Mouse (Mus musculus): ENCODE measurements around the gene Pip4k2c. TPM values are rescaled to one million over a fixed set of nuclear protein-coding genes. Genes with fewer than 3 reads are reported as not detected.
"Not testable (repeated sequence)": the region's sequence is repeated elsewhere in the genome, so short reads cannot be mapped to it uniquely, and the experiment has no call there.

The Pip4k2c gene
- polyA plus RNA-seq, 1 experiment from 2014 or later: 15.5 TPM

DNA sequence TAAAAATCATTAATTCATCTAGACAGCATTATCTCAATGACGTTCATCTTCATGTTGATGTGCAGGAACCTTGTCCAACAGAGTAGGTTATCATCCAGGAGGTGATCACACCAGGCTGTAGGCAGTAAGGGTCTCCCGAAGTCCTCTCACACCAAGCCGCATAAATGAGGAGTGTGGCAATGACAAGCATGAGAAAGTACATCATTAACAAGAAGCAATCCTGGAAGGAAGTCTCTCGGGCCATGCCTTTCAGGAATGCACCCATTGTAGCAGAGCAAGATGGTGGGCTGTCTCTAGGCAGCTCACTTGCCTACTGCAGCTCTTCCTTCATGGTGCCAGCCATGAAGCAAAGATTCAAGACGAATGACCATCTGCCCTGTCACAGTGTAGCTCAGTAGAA lies 56.7 kb downstream of the Pip4k2c start:
- no peaks in the 10 kb centered on the region for H3K36me3 ChIP-seq (ENCODE audit: control insufficient read depth, insufficient read depth, low read length)
- no peaks in the 10 kb centered on the region for H3K9me3 ChIP-seq (ENCODE audit: control insufficient read depth, low read length)
- no peak overlapping the region for H3K9ac ChIP-seq (replicated peaks; ENCODE audit: low read depth, low read length)
- H3K4me1 ChIP-seq (ENCODE audit: control insufficient read depth, insufficient read depth, low read length): no peaks in the 10 kb centered on the region
- no peak overlapping the region for H3K4me3 ChIP-seq (ENCODE audit: low read depth, low read length)
- no peak for ATAC-seq (ENCODE audit: low read depth)
- H3K27me3 ChIP-seq (ENCODE audit: control insufficient read depth, insufficient read depth, low read length): no peaks in the 10 kb centered on the region
- no peak overlapping the region for H3K4me2 ChIP-seq (ENCODE audit: low read depth, low read length)
- 91% methylated on average over 5 of the region's 5 CpGs for WGBS
- H3K27ac ChIP-seq (ENCODE audit: low read depth, low read length): no peak overlapping the region

DNA sequence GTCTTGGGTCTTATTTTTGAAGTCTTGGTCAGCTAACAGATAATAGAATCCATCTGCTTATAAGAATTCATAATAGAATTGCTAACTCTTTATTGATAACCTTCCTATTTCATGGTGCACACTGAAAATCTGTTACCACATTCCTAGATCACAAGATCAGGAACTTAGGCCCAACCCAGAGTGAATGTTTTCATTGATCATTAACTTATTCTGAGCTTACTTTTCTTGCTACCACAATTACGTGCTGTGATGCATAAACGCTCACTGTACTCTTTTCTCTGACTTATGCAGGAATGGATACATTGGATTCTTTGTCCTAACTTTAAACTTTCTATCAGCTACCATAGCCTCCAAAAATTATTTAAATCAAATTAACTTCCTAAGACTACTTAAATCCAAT lies 57.1 kb downstream of the Pip4k2c start:
- H3K4me2 ChIP-seq (ENCODE audit: low read depth, low read length): no peak overlapping the region
- no peaks in the 10 kb centered on the region for H3K36me3 ChIP-seq (ENCODE audit: control insufficient read depth, insufficient read depth, low read length)
- no peaks in the 10 kb centered on the region for H3K27me3 ChIP-seq (ENCODE audit: control insufficient read depth, insufficient read depth, low read length)
- H3K4me3 ChIP-seq (ENCODE audit: low read depth, low read length): no peak overlapping the region
- H3K9me3 ChIP-seq (ENCODE audit: control insufficient read depth, low read length): no peaks in the 10 kb centered on the region
- H3K9ac ChIP-seq (replicated peaks; ENCODE audit: low read depth, low read length): no peak overlapping the region
- 95% methylated on average over 2 of the region's 2 CpGs for WGBS
- no peaks in the 10 kb centered on the region for H3K4me1 ChIP-seq (ENCODE audit: control insufficient read depth, insufficient read depth, low read length)
- ATAC-seq (ENCODE audit: low read depth): no peak
- no peak overlapping the region for H3K27ac ChIP-seq (ENCODE audit: low read depth, low read length)

DNA sequence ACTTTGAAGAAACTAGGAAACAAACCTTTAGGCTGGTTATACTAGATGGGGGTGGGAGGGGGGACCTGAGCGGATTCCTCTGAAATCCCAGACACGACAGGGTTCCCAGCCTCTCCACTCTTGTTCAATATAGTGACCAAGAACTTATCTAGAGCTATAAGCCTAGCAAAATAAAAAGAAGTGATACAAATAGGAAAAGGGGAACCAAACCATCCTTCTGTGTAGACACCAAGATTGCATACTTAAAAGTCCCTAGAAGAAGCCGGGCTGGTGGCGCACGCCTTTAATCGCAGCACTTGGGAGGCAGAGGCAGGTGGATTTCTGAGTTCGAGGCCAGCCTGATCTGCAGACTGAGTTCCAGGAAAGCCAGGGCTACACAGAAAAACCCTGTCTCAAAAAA lies 58.1 kb downstream of the Pip4k2c start:
- no peak for ATAC-seq (ENCODE audit: low read depth)
- H3K27ac ChIP-seq (ENCODE audit: low read depth, low read length): no peak overlapping the region
- H3K9ac ChIP-seq (replicated peaks; ENCODE audit: low read depth, low read length): no peak overlapping the region
- H3K4me1 ChIP-seq (ENCODE audit: control insufficient read depth, insufficient read depth, low read length): no peaks in the 10 kb centered on the region
- H3K27me3 ChIP-seq (ENCODE audit: control insufficient read depth, insufficient read depth, low read length): no peaks in the 10 kb centered on the region
- no peak overlapping the region for H3K4me2 ChIP-seq (ENCODE audit: low read depth, low read length)
- no peak overlapping the region for H3K4me3 ChIP-seq (ENCODE audit: low read depth, low read length)
- H3K9me3 ChIP-seq (ENCODE audit: control insufficient read depth, low read length): no peaks in the 10 kb centered on the region
- no peaks in the 10 kb centered on the region for H3K36me3 ChIP-seq (ENCODE audit: control insufficient read depth, insufficient read depth, low read length)
- WGBS: 94% methylated on average over 7 of the region's 7 CpGs

DNA sequence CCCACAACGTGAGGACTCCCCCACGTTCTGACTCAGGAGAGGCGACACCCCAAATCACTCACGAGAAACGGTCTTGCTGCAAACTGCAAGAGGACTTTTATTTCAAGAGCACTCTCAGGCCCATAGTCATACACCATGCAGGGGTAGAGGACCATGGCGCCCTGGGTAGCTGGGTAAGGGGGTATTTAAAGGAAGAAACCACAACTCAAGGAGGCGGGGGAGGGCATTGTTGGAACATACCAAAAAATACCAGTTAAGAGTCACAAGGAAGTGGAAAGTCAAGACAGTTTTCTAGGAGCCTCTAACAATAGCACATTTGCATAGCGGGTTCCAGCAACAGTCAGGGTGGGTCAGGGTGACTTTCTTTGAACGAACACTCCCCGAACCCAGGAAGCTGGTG lies 58.8 kb downstream of the Pip4k2c start:
- not testable (repeated sequence) for ATAC-seq (ENCODE audit: low read depth); H3K9me3 ChIP-seq (ENCODE audit: control insufficient read depth, low read length); H3K36me3 ChIP-seq (ENCODE audit: control insufficient read depth, insufficient read depth, low read length); H3K4me3 ChIP-seq (ENCODE audit: low read depth, low read length); H3K4me2 ChIP-seq (ENCODE audit: low read depth, low read length); H3K27me3 ChIP-seq (ENCODE audit: control insufficient read depth, insufficient read depth, low read length); H3K27ac ChIP-seq (ENCODE audit: low read depth, low read length); H3K4me1 ChIP-seq (ENCODE audit: control insufficient read depth, insufficient read depth, low read length); H3K9ac ChIP-seq (replicated peaks; ENCODE audit: low read depth, low read length)
- 90% methylated on average over 10 of the region's 10 CpGs for WGBS

DNA sequence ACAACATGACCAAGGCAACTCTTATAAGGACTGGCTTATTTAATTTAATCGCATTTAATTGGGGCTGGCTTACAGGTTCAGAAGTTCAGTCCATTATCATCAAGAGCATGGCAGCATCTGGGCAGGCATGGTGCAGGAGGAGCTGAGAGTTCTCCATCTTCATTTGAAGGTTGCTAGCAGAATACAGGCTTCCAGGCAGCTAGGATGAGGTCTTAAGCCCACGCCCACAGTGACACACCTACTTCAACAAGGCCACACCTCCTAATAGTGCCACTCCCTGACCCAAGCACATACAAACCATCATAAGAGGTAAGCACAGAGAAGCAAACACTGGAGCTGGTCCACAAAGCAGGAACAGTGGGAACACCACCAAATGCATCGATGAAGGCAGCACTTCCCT lies 60.2 kb downstream of the Pip4k2c start:
- H3K36me3 ChIP-seq (ENCODE audit: control insufficient read depth, insufficient read depth, low read length); H3K27me3 ChIP-seq (ENCODE audit: control insufficient read depth, insufficient read depth, low read length); ATAC-seq (ENCODE audit: low read depth); H3K9me3 ChIP-seq (ENCODE audit: control insufficient read depth, low read length); H3K4me3 ChIP-seq (ENCODE audit: low read depth, low read length); H3K4me1 ChIP-seq (ENCODE audit: control insufficient read depth, insufficient read depth, low read length); H3K27ac ChIP-seq (ENCODE audit: low read depth, low read length); H3K4me2 ChIP-seq (ENCODE audit: low read depth, low read length); H3K9ac ChIP-seq (replicated peaks; ENCODE audit: low read depth, low read length): not testable (repeated sequence)
- 91% methylated on average over 3 of the region's 3 CpGs for WGBS

DNA sequence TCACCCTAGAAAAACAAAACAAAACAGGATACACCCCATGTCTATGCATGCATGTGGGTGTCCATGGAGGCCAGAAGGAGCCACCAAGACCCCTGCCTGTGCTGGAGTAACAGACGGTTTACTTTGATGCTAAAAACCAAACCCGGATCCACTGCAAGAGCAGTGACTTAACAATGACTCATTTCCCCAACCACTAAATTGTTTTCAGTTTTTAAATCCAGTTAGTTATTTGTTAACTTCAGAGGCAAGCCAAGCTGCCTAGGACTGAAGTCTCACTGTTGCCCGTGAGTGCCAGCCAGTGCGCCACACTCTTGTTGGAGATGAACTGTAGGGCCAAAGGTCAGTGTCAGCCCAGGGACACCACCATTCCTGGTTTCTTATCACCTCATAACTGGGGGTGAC lies 60.9 kb downstream of the Pip4k2c start:
- 87% methylated on average over 4 of the region's 4 CpGs for WGBS

DNA sequence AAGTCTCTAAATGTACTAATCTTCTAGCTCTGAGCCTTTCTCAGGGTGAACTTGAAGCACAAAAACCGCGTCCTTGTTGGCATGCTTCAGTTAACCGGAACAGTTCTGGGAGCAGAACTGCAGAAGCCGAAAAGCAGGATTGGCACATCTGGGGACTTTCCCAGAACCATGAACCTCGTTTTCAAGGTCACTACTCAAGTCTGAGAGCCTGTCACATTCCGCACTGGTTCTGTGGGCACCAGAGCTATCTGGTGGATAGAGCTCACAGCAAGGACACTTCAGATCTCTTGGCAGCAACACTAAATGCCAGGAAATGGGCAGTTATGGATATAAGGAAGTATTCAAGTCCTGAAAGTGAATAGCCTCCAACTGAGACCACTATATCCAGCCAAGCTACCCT lies 64.2 kb downstream of the Pip4k2c start:
- Histone ChIP-seq H3K36me3 (ENCODE audit: control insufficient read depth, insufficient read depth, low read length) (no peaks in the 10 kb centered on the region), H3K4me2 (ENCODE audit: low read depth, low read length) (no peak overlapping the region), H3K9me3 (ENCODE audit: control insufficient read depth, low read length) (no peaks in the 10 kb centered on the region), H3K27me3 (ENCODE audit: control insufficient read depth, insufficient read depth, low read length) (no peaks in the 10 kb centered on the region), H3K9ac (replicated peaks; ENCODE audit: low read depth, low read length) (no peak overlapping the region), H3K27ac (ENCODE audit: low read depth, low read length) (no peak overlapping the region), H3K4me3 (ENCODE audit: low read depth, low read length) (no peak overlapping the region), H3K4me1 (ENCODE audit: control insufficient read depth, insufficient read depth, low read length) (no peaks in the 10 kb centered on the region)
- no peak for ATAC-seq (ENCODE audit: low read depth)
- 81% methylated on average over 6 of the region's 6 CpGs for WGBS

More for the DNA sequence above, 60.9 kb downstream of the Pip4k2c start:
- no peak overlapping the region for H3K4me3 ChIP-seq (ENCODE audit: low read depth, low read length)
- ATAC-seq (ENCODE audit: low read depth): no peak
- no peaks in the 10 kb centered on the region for H3K36me3 ChIP-seq (ENCODE audit: control insufficient read depth, insufficient read depth, low read length)
- H3K9me3 ChIP-seq (ENCODE audit: control insufficient read depth, low read length): no peaks in the 10 kb centered on the region
- H3K4me2 ChIP-seq (ENCODE audit: low read depth, low read length): no peak overlapping the region
- H3K27me3 ChIP-seq (ENCODE audit: control insufficient read depth, insufficient read depth, low read length): no peaks in the 10 kb centered on the region
- no peak overlapping the region for H3K9ac ChIP-seq (replicated peaks; ENCODE audit: low read depth, low read length)
- no peak overlapping the region for H3K27ac ChIP-seq (ENCODE audit: low read depth, low read length)
- no peaks in the 10 kb centered on the region for H3K4me1 ChIP-seq (ENCODE audit: control insufficient read depth, insufficient read depth, low read length)

Other genes with a start within 250 kb of the Pip4k2c start
- gene Ctdsp2, start 232.9 kb downstream of the Pip4k2c start, polyA plus RNA-seq (2014; fragmentation: Nextera tagmentation; extraction: Ambion mirVana): 15.1 and 27.9 TPM in 2 replicates
- gene Avil, start 210.9 kb downstream of the Pip4k2c start, polyA plus RNA-seq (2014; fragmentation: Nextera tagmentation; extraction: Ambion mirVana): 0.15 and 27.1 TPM in 2 replicates
- 60.1 and 64.6 TPM in 2 replicates for gene Tsfm, start 180.7 kb downstream of the Pip4k2c start, polyA plus RNA-seq (2014; fragmentation: Nextera tagmentation; extraction: Ambion mirVana)
- 24.1 and 24.6 TPM in 2 replicates for gene Mettl1, start 170.2 kb downstream of the Pip4k2c start, polyA plus RNA-seq (2014; fragmentation: Nextera tagmentation; extraction: Ambion mirVana)
- gene Eef1akmt3, start 170.1 kb downstream of the Pip4k2c start, polyA plus RNA-seq (2014; fragmentation: Nextera tagmentation; extraction: Ambion mirVana): 0.15 and 0.21 TPM in 2 replicates
- 0.14 TPM in 1 of 2 replicates, not detected in the other for gene Cyp27b1, start 163.3 kb downstream of the Pip4k2c start, polyA plus RNA-seq (2014; fragmentation: Nextera tagmentation; extraction: Ambion mirVana)
- 9.7 and 13.2 TPM in 2 replicates for gene March9, start 151.4 kb downstream of the Pip4k2c start, polyA plus RNA-seq (2014; fragmentation: Nextera tagmentation; extraction: Ambion mirVana)
- 657 and 756 TPM in 2 replicates for gene Cdk4, start 148.1 kb downstream of the Pip4k2c start, polyA plus RNA-seq (2014; fragmentation: Nextera tagmentation; extraction: Ambion mirVana)
- 91.1 and 93.6 TPM in 2 replicates for gene Tspan31, start 141.3 kb downstream of the Pip4k2c start, polyA plus RNA-seq (2014; fragmentation: Nextera tagmentation; extraction: Ambion mirVana)
- 4.7 and 10.6 TPM in 2 replicates for gene Agap2, start 136.3 kb downstream of the Pip4k2c start, polyA plus RNA-seq (2014; fragmentation: Nextera tagmentation; extraction: Ambion mirVana)
- gene Os9, start 90.5 kb downstream of the Pip4k2c start, polyA plus RNA-seq (2014; fragmentation: Nextera tagmentation; extraction: Ambion mirVana): 65.7 and 92.8 TPM in 2 replicates
- gene B4galnt1, start 46.4 kb downstream of the Pip4k2c start, polyA plus RNA-seq (2014; fragmentation: Nextera tagmentation; extraction: Ambion mirVana): 79.3 and 93.4 TPM in 2 replicates
- gene Slc26a10, start 30.9 kb downstream of the Pip4k2c start, polyA plus RNA-seq (2014; fragmentation: Nextera tagmentation; extraction: Ambion mirVana): 0.80 and 1.3 TPM in 2 replicates
- gene Arhgef25, start 21.5 kb downstream of the Pip4k2c start, polyA plus RNA-seq (2014; fragmentation: Nextera tagmentation; extraction: Ambion mirVana): 24.2 and 31.0 TPM in 2 replicates
- 224 and 231 TPM in 2 replicates for gene Dtx3, start 15.9 kb downstream of the Pip4k2c start, polyA plus RNA-seq (2014; fragmentation: Nextera tagmentation; extraction: Ambion mirVana)
- 117 and 147 TPM in 2 replicates for gene Kif5a, start 51.8 kb upstream of the Pip4k2c start, polyA plus RNA-seq (2014; fragmentation: Nextera tagmentation; extraction: Ambion mirVana)
- gene Dctn2, start 54.8 kb upstream of the Pip4k2c start, polyA plus RNA-seq (2014; fragmentation: Nextera tagmentation; extraction: Ambion mirVana): 298 and 305 TPM in 2 replicates
- 16.1 and 17.4 TPM in 2 replicates for gene Mbd6, start 77.4 kb upstream of the Pip4k2c start, polyA plus RNA-seq (2014; fragmentation: Nextera tagmentation; extraction: Ambion mirVana)
- gene Mars, start 100.2 kb upstream of the Pip4k2c start, polyA plus RNA-seq (2014; fragmentation: Nextera tagmentation; extraction: Ambion mirVana): 117 and 123 TPM in 2 replicates
- 0.42 and 1.1 TPM in 2 replicates for gene Arhgap9, start 110.4 kb upstream of the Pip4k2c start, polyA plus RNA-seq (2014; fragmentation: Nextera tagmentation; extraction: Ambion mirVana)
- gene Gli1, start 130.4 kb upstream of the Pip4k2c start, polyA plus RNA-seq (2014; fragmentation: Nextera tagmentation; extraction: Ambion mirVana): 0.87 and 1.5 TPM in 2 replicates
- gene Inhbe, start 142.8 kb upstream of the Pip4k2c start, polyA plus RNA-seq (2014; fragmentation: Nextera tagmentation; extraction: Ambion mirVana): 0.05 and 0.09 TPM in 2 replicates
- not detected in 2 replicates for gene Inhbc, start 158.8 kb upstream of the Pip4k2c start, polyA plus RNA-seq (2014; fragmentation: Nextera tagmentation; extraction: Ambion mirVana)
- gene R3hdm2, start 168.7 kb upstream of the Pip4k2c start, polyA plus RNA-seq (2014; fragmentation: Nextera tagmentation; extraction: Ambion mirVana): 35.9 and 36.2 TPM in 2 replicates

Data from neural tube, embryonic 14.5 days (tissue).